Mouse (Mus musculus): ENCODE measurements around the gene En2.

Gene En2

GRCm38 (mm10) chr5:28165358-28166255, at the start of gene En2:
En2 (plus strand) TSS chr5:28165694.
- in situ Hi-C loops (cut with MboI, MseI) = no loop called here

- in situ Hi-C loops (cut with MboI, MseI) = no loop called here
Measured at GRCm38 (mm10) chr5:28117251-28117880, 48.1 kb upstream of the En2 start.

DNA sequence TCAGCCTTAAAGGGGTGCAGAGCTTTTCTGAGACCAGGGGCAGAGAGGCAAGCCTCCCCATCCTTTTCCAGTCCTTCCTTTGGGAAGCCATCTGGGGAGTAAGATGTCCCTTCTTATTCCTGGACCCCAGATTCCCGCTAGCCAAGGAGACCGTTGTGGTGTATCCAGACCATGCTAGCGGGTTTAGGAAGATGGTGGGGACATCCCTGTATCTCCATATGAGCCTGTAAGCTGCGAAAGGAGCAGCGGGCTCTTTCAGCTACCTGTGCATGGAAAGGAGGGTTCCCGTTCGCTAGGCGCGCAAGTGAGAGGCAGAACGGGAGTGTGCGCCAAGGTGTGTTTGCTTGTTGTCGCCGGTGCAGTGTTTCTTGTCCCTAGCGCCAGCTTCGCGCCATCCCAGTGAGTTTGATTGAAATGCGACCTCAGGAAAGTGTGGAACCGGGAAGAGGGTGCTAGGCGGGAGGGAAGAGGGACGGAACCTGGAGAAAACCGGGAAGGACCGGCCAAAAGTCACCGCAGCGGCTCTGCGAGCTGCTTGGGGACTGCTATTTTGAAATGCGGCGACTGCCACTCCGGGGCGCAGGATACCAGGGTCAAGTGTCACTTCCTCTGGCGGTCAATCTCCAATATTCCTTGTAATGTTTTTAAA, 47.5 kb upstream of the En2 start:
- in situ Hi-C loops (cut with MboI, MseI) = no loop called here

DNA sequence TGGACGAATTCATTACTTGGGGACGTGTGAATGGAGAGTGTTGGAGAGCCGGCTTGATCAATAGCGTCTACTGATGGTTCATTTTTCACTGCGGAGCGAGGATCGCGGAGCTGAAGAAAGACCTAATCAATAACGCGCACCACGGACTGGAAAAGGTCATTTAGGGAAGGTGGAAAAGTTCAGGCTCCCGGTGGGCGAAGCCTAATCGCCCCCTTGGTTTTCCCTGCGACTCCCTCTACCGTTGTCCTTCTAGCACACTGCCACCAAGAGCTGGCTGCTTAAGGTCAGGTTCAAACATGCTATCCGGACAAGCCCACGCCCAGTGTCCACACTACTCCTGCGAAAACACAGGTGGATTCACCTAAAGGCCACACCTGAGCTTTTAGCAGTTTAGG, 47.0 kb upstream of the En2 start:
- in situ Hi-C loops (cut with MboI, MseI) = no loop called here

DNA sequence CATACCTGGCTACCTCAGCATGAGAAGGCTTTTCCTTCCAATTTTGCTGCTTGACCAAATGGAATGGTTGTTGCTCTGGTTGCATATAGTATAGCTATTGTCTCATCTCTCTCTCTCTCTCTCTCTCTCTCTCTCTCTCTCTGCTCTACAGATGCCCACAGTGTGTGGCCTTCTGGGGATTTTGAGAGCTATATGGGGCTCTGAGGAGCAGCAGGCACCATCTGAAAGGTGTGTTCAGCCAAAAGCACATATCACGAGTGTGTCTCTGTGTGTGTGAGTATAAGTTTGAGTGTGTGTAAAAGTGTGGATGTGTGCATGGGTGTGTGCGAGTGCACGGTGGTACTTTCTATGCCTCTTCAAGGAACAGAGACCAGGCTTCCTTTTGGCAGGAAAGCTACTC, 45.9 kb upstream of the En2 start:
- in situ Hi-C loops (cut with MboI, MseI) = no loop called here

- in situ Hi-C loops (cut with MboI, MseI) = no loop called here
Measured at GRCm38 (mm10) chr5:28122491-28123454, 42.7 kb upstream of the En2 start.

- in situ Hi-C loops (cut with MboI, MseI) = no loop called here
Measured at GRCm38 (mm10) chr5:28123455-28123825, 42.1 kb upstream of the En2 start.

GRCm38 (mm10) chr5:28124321-28125230, 40.9 kb upstream of the En2 start:
- in situ Hi-C loops (cut with MboI, MseI) = no loop called here

- in situ Hi-C loops (cut with MboI, MseI) = no loop called here
Measured at GRCm38 (mm10) chr5:28128851-28129250, 36.6 kb upstream of the En2 start.

- in situ Hi-C loops (cut with MboI, MseI) = no loop called here
Measured at GRCm38 (mm10) chr5:28132231-28132630, 33.3 kb upstream of the En2 start.

DNA sequence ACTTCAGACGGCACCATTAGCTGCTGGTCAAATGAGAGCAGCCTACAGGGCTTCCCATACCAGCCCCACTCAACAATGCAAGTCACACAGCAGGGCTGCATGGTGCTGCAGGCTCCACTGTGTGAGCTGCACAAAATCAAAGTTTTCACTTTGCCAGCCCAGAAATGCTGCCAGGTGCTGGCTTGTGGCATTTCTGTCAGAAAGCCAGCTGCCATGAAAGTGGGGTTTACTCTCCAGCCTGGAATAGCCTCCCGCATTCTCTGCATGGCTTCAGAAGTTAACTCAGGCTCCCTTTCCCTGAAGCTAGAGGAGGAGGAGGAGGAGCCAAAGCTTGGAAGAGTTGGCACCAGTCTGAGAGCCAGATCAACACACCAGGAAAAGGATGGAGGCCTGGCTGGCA, 29.1 kb upstream of the En2 start:
- in situ Hi-C loops (cut with MboI, MseI) = no loop called here

DNA sequence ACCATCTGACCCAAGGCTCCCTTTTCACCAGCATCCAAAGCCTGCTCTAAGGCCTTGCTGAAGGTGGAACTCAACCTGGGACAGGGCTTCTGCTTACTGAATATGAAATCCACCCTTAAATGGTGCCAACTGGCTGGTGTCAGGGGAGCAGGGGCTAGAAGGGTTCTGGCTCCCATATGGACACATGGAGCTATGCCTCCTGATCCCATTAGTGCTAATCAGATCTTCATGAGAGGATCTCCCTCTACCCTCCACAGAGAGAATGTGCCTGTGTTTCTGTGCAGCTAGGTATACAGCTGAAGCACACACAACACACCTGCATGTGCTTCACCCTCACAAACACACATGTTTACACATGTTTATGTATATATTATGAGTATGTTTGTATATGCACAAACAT, 20.9 kb upstream of the En2 start:
- in situ Hi-C loops (cut with MboI, MseI) = no loop called here

GRCm38 (mm10) chr5:28146018-28146417, 19.5 kb upstream of the En2 start:
- in situ Hi-C loops (cut with MboI, MseI) = no loop called here

- in situ Hi-C loops (cut with MboI, MseI) = no loop called here
Measured at GRCm38 (mm10) chr5:28148473-28148872, 17.0 kb upstream of the En2 start.

- in situ Hi-C loops (cut with MboI, MseI) = no loop called here
Measured at GRCm38 (mm10) chr5:28149436-28149835, 16.1 kb upstream of the En2 start.

- in situ Hi-C loops (cut with MboI, MseI) = no loop called here
Measured at GRCm38 (mm10) chr5:28157044-28157730, 8.3 kb upstream of the En2 start.

GRCm38 (mm10) chr5:28157781-28158180, 7.7 kb upstream of the En2 start:
- in situ Hi-C loops (cut with MboI, MseI) = no loop called here

- in situ Hi-C loops (cut with MboI, MseI) = no loop called here
Measured at GRCm38 (mm10) chr5:28158308-28159071, 7.0 kb upstream of the En2 start.

DNA sequence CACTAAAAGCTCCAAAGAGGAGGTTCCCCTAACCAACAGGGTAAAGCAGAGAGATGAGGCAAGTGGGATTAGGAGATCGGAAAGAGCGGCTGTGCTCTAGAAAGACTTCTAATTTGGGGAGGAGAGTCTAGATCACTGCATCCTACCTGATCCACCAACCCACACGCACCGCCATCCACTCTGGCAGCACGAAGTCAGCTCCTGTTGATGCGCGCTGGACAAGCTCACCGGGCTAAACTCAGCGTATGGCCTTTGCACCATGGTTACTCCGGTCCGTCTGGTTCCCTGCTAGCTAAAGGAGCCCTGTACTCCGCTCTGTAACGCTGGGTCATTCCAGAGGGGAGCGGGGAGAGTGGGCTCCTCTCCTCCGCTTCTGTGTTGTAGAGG, 6.4 kb upstream of the En2 start:
- in situ Hi-C loops (cut with MboI, MseI) = no loop called here
